Mouse (Mus musculus) midbrain, embryonic 13.5 days (tissue): ENCODE measurements around the gene Gm13762. TPM values are rescaled to one million over a fixed set of nuclear protein-coding genes. Genes with fewer than 3 reads are reported as not detected.
"Not testable (repeated sequence)": the region's sequence is repeated elsewhere in the genome, so short reads cannot be mapped to it uniquely, and the experiment has no call there.

Source experiments
- ATAC-seq: fragments of 200-750 bp; cut with Nextera tagmentation; 2 replicates; pipeline ENCODE4 v1.8.0; 2017; ENCODE audit warnings: mild to moderate bottlenecking, moderate TSS enrichment, moderate library complexity
- H3K27ac ChIP-seq: fragments of 300-500 bp; sonication (generic); 2 replicates; pipeline ENCODE4 v1.5.1; 2015; ENCODE audit warnings: inconsistent platforms, mild to moderate bottlenecking, moderate library complexity
- H3K27me3 ChIP-seq: fragments of 300-500 bp; sonication (generic); 2 replicates; pipeline ENCODE4 v1.6.1; 2015; ENCODE audit warnings: mild to moderate bottlenecking, inconsistent platforms
- H3K36me3 ChIP-seq: fragments of 300-500 bp; sonication (generic); 2 replicates; pipeline ENCODE4 v1.6.1; 2015; ENCODE audit warnings: mild to moderate bottlenecking, inconsistent platforms
- H3K4me1 ChIP-seq: fragments of 300-500 bp; sonication (generic); replicated peaks from 2 replicates; pipeline ENCODE4 v1.6.1; 2015; ENCODE audit warnings: inconsistent platforms
- H3K4me2 ChIP-seq: fragments of 300-500 bp; sonication (generic); replicated peaks from 2 replicates; pipeline ENCODE4 v1.6.1; 2015; ENCODE audit warnings: moderate library complexity, mild to moderate bottlenecking, inconsistent platforms
- H3K4me3 ChIP-seq: fragments of 300-500 bp; sonication (generic); replicated peaks from 2 replicates; pipeline ENCODE4 v1.5.1; 2015; ENCODE audit warnings: mild to moderate bottlenecking, inconsistent platforms
- H3K9ac ChIP-seq: fragments of 300-500 bp; sonication (generic); replicated peaks from 2 replicates; pipeline ENCODE4 v1.6.1; 2015; ENCODE audit warnings: mild to moderate bottlenecking, inconsistent platforms
- H3K9me3 ChIP-seq: fragments of 300-500 bp; sonication (generic); 2 replicates; pipeline ENCODE4 v1.6.1; 2016; ENCODE audit warnings: mild to moderate bottlenecking, inconsistent platforms
- WGBS: fragments of 180-500 bp; shearing (Covaris S2); methylation state at CpG from one replicate; pipeline ENCODE4 v1.1.7; 2015; 5-methylcytosine and 5-hydroxymethylcytosine counted together
- polyA plus RNA-seq: library from polyadenylated mRNA; unstranded; fragments of >200 nt; fragmentation: Nextera tagmentation; extraction: Ambion mirVana; gene quantifications from 2 replicates; pipeline ENCODE4 v1.2.1, GENCODE M21; 2015

The Gm13762 gene
- polyA plus RNA-seq, result not detected in 2 replicates

DNA sequence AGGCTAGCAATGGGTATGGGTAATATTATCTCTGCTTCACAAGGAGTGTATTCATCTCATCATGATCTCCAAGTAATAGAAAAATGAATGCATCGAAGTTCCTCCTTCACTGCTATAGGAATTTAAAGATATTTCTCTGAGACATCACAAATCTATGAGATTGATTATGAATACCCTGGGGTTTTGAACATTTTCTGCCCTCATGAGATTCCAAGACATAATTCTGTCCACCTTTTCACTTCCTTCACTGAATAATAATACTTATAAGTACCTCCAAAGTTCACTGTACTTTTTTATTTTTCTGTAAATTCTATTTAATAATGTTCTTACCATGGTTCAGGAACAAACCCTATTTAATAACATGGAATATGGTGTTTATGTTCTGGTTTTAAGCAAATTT lies at the start of gene Gm13762:
TSS of gene Gm13762 (minus strand) at position 101 of the 400 bp plus-strand sequence.
- Histone ChIP-seq H3K9me3 (no peaks in the 10 kb centered on the region), H3K27ac (no peak within 1 kb of the TSS), H3K27me3 (no peaks in the 10 kb centered on the region), H3K4me1 (no peaks in the 10 kb centered on the region), H3K4me3 (no peak within 1 kb of the TSS), H3K36me3 (no peaks in the 10 kb centered on the region), H3K4me2 (no peak within 1 kb of the TSS), H3K9ac (no peak within 1 kb of the TSS)
- ATAC-seq, result no peak
- WGBS, result 90% methylated on average over 1 of the region's 1 CpGs

DNA sequence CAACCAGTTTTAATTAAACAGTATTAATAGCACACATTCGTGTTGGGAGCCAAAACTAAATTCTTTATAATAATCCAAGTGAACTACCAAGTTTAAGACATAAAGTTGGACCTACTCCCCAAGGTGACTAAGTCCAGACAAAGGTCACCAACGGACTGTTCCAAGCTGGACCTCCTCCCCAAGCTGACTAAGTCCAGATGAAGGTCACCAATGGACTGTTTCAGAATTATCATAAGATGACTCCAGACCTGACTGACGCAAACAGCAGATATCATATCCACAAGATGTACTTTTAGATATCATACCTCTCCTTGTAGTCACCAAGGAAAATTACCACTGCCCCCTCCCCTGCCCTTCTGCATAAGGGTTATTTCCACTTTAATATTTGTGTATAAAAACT lies 41.4 kb upstream of the Gm13762 start:
- H3K4me1 ChIP-seq, H3K4me2 ChIP-seq, H3K27ac ChIP-seq, H3K9ac ChIP-seq, H3K36me3 ChIP-seq, H3K9me3 ChIP-seq, H3K4me3 ChIP-seq, H3K27me3 ChIP-seq, ATAC-seq: not testable (repeated sequence)
- WGBS, result 80% methylated on average over 3 of the region's 3 CpGs

DNA sequence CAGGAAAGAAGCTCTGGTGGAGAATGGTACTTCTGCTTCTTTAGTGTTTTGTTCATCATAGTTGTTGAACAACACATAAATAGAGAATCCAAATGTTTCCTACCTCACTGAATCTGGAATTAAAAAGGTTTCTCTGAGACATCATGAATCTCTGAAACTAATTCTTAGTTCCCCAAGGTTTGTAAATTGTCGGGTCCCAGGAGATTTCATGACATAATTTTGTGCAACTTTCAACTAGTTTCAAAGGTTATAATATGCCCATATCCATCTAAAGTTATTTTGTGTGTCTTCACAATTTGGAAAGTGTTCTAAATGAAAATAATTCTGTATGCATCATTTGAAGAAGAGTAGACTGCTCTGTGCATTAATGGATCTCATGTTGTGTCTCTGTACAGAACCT lies 38.2 kb upstream of the Gm13762 start, which contains the start of gene Olfr1216:
TSS of gene Olfr1216 (minus strand) at position 101 of the 400 bp plus-strand sequence.
- no peak within 1 kb of the TSS for H3K9ac ChIP-seq
- WGBS, result 88% methylated on average over 1 of the region's 1 CpGs
- no peak within 1 kb of the TSS for H3K4me3 ChIP-seq
- H3K9me3 ChIP-seq, result no peaks in the 10 kb centered on the region
- no peak for ATAC-seq
- H3K4me1 ChIP-seq, result no peaks in the 10 kb centered on the region
- H3K27me3 ChIP-seq, result no peaks in the 10 kb centered on the region
- no peaks in the 10 kb centered on the region for H3K36me3 ChIP-seq
- no peak within 1 kb of the TSS for H3K27ac ChIP-seq
- no peak within 1 kb of the TSS for H3K4me2 ChIP-seq

DNA sequence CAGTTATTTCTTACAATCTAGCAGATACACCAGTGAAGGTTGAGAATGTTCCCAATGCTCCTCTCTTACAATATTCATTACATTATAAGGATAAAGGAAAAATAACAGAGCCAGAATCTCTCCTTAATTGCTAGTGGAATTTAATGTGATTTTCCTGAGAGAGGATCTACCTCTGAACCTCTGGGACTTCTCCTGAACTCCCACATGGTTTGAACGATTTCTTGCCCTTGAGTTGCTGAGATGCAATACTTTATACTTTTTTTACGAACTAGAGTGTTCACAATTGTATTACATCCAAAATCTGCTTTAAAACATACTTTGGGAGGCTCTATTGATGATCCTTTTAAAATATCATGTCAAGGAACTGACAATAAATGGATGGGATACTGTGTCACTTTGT lies 26.8 kb upstream of the Gm13762 start, which contains the start of gene Olfr1215:
TSS of gene Olfr1215 (minus strand) at position 101 of the 400 bp plus-strand sequence.
- ATAC-seq, result no peak
- Histone ChIP-seq H3K27me3 (no peaks in the 10 kb centered on the region), H3K4me3 (no peak within 1 kb of the TSS), H3K9ac (no peak within 1 kb of the TSS), H3K36me3 (no peaks in the 10 kb centered on the region), H3K9me3 (no peaks in the 10 kb centered on the region), H3K27ac (no peak within 1 kb of the TSS), H3K4me1 (no peaks in the 10 kb centered on the region), H3K4me2 (no peak within 1 kb of the TSS)
- WGBS, result 71% methylated on average over 2 of the region's 2 CpGs

DNA sequence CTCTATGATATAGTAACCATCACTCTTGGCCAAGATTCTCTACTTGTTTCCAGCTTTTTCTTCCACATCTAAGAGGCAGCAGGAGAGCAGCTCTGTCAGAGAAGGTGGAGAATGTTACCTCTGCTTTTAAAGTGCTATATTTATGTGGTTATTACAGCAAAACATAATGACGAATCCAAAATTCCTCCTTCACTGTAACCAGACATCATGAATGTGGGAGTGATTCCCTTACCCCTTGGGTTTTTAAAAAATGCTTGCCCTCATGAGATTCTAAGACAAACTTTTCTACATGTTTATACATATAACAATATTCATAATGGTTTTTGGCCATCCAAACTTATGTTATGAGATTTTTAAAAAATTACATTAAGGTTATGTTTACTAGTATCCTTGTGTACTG lies 12.5 kb upstream of the Gm13762 start, which contains the start of gene Olfr1214:
TSS of gene Olfr1214 (minus strand) at position 101 of the 400 bp plus-strand sequence.
- no peak within 1 kb of the TSS for H3K9ac ChIP-seq
- no peak within 1 kb of the TSS for H3K4me2 ChIP-seq
- H3K4me3 ChIP-seq, result no peak within 1 kb of the TSS
- H3K36me3 ChIP-seq, result no peaks in the 10 kb centered on the region
- H3K9me3 ChIP-seq, result no peaks in the 10 kb centered on the region
- no peaks in the 10 kb centered on the region for H3K27me3 ChIP-seq
- no peak within 1 kb of the TSS for H3K27ac ChIP-seq
- no peak for ATAC-seq
- H3K4me1 ChIP-seq, result no peaks in the 10 kb centered on the region
- WGBS, result 92% methylated on average over 1 of the region's 1 CpGs

DNA sequence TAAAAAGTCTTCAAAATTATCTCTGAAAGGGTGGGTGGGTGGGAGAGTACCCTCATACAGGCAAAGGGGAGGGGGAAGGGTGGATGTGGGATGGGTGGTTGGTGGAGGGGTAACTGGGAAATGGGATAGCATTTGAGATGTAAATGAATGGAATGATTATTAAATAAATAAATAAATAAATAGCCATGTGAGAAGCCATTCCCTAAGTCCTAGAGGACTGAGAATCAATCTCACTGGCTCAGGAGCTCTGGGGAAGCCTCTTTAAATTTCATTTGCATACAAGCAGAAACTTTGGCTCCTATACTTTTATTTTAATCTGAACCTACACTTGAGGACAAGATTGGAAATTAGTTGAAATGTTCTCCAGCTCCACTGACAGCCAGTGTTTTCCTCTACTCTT lies 26.4 kb downstream of the Gm13762 start, which contains the start of gene Olfr1212:
TSS of gene Olfr1212 (plus strand) at position 301 of the 400 bp plus-strand sequence.
- no peak within 1 kb of the TSS for H3K9ac ChIP-seq
- H3K9me3 ChIP-seq, result no peaks in the 10 kb centered on the region
- ATAC-seq, result no peak
- no peak within 1 kb of the TSS for H3K4me3 ChIP-seq
- H3K27ac ChIP-seq, result no peak within 1 kb of the TSS
- H3K4me2 ChIP-seq, result no peak within 1 kb of the TSS
- H3K36me3 ChIP-seq, result no peaks in the 10 kb centered on the region
- H3K27me3 ChIP-seq, result no peaks in the 10 kb centered on the region
- H3K4me1 ChIP-seq, result no peaks in the 10 kb centered on the region

DNA sequence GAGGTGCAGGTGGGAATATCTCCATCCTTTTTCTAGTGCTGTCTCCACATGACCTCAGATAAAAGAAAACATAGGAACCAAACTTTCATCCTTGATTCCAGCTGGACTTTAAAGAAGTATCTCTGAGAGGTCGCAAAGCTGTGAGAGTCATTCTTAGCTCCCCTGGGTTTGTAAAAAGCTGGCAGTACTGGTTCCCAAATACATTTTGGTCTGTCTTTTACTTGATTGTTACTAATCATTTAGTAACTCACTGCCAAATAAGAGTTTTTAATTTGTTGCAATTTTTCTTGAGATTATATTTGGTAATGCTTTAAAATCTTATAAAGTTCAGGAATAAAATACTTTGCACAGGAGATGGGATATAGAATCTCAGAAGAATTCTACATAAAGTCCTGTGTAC lies 42.1 kb downstream of the Gm13762 start, which contains the start of gene Olfr1211:
TSS of gene Olfr1211 (minus strand) at position 101 of the 400 bp plus-strand sequence.
- Histone ChIP-seq H3K9ac (no peak within 1 kb of the TSS), H3K27ac (no peak within 1 kb of the TSS), H3K4me2 (no peak within 1 kb of the TSS), H3K4me3 (no peak within 1 kb of the TSS), H3K36me3 (no peaks in the 10 kb centered on the region), H3K9me3 (no peaks in the 10 kb centered on the region), H3K27me3 (no peaks in the 10 kb centered on the region), H3K4me1 (no peaks in the 10 kb centered on the region)
- 86% methylated on average over 1 of the region's 1 CpGs for WGBS
- no peak for ATAC-seq

Other genes starting within 250 kb of the Gm13762 start
- gene Olfr1197, start 247.9 kb downstream of the Gm13762 start, polyA plus RNA-seq, result not detected in 2 replicates
- not detected in 2 replicates for gene Olfr1198, start 228.9 kb downstream of the Gm13762 start, polyA plus RNA-seq
- not detected in 2 replicates for gene Olfr1199, start 219.8 kb downstream of the Gm13762 start, polyA plus RNA-seq
- gene Olfr1200, start 209.8 kb downstream of the Gm13762 start, polyA plus RNA-seq, result not detected in 2 replicates
- gene Olfr1201, start 187.2 kb downstream of the Gm13762 start, polyA plus RNA-seq, result not detected in 2 replicates
- not detected in 2 replicates for gene Olfr1202, start 165.8 kb downstream of the Gm13762 start, polyA plus RNA-seq
- not detected in 2 replicates for gene Olfr1205, start 150.5 kb downstream of the Gm13762 start, polyA plus RNA-seq
- not detected in 2 replicates for gene Olfr1204, start 131.0 kb downstream of the Gm13762 start, polyA plus RNA-seq
- not detected in 2 replicates for gene Olfr1206, start 117.0 kb downstream of the Gm13762 start, polyA plus RNA-seq
- not detected in 2 replicates for gene Olfr1208, start 78.0 kb downstream of the Gm13762 start, polyA plus RNA-seq
- gene Olfr1209, start 65.1 kb downstream of the Gm13762 start, polyA plus RNA-seq, result not detected in 2 replicates
- gene Olfr1211, start 42.2 kb downstream of the Gm13762 start, polyA plus RNA-seq, result not detected in 2 replicates
- gene Olfr1212, start 26.3 kb downstream of the Gm13762 start, polyA plus RNA-seq, result not detected in 2 replicates
- not detected in 2 replicates for gene Olfr1214, start 12.4 kb upstream of the Gm13762 start, polyA plus RNA-seq
- not detected in 2 replicates for gene Olfr1215, start 26.7 kb upstream of the Gm13762 start, polyA plus RNA-seq
- gene Olfr1216, start 38.1 kb upstream of the Gm13762 start, polyA plus RNA-seq, result not detected in 2 replicates
- not detected in 2 replicates for gene Olfr1217, start 51.8 kb upstream of the Gm13762 start, polyA plus RNA-seq
- not detected in 2 replicates for gene Olfr1218, start 80.9 kb upstream of the Gm13762 start, polyA plus RNA-seq
- gene Olfr1219, start 103.2 kb upstream of the Gm13762 start, polyA plus RNA-seq, result not detected in 2 replicates
- not detected in 2 replicates for gene Olfr1220, start 126.6 kb upstream of the Gm13762 start, polyA plus RNA-seq
- not detected in 2 replicates for gene Olfr1221, start 137.0 kb upstream of the Gm13762 start, polyA plus RNA-seq
- gene Olfr1222, start 152.8 kb upstream of the Gm13762 start, polyA plus RNA-seq, result not detected in 2 replicates
- not detected in 2 replicates for gene Olfr1223, start 171.3 kb upstream of the Gm13762 start, polyA plus RNA-seq
- gene Olfr1224-ps1, start 183.8 kb upstream of the Gm13762 start, polyA plus RNA-seq, result not detected in 2 replicates
- gene Olfr1225, start 194.4 kb upstream of the Gm13762 start, polyA plus RNA-seq, result not detected in 2 replicates
- gene Olfr1226, start 219.8 kb upstream of the Gm13762 start, polyA plus RNA-seq, result not detected in 2 replicates